Mouse (Mus musculus) olfactory bulb, adult 2 months (tissue): ENCODE measurements around the gene Sh3rf3. TPM values are rescaled to one million over a fixed set of nuclear protein-coding genes. Genes with fewer than 3 reads are reported as not detected.

Source experiments
- H3K27ac ChIP-seq: fragments of 200-500 bp; 2 replicates; pipeline ENCODE4 v1.5.1; 2012; ENCODE audit warnings: low read depth, low read length; ENCODE audit not compliant: insufficient read depth
- H3K4me1 ChIP-seq: fragments of 200-500 bp; 2 replicates; pipeline ENCODE4 v1.6.1; 2012; ENCODE audit warnings: low read length; ENCODE audit not compliant: control insufficient read depth, insufficient read depth
- H3K4me3 ChIP-seq: fragments of 200-500 bp; 2 replicates; pipeline ENCODE4 v1.5.1; 2012; ENCODE audit warnings: mild to moderate bottlenecking, low read depth, low read length, moderate library complexity; ENCODE audit not compliant: insufficient read depth
- CTCF ChIP-seq: fragments of 200-500 bp; IDR thresholded peaks from 2 replicates; pipeline ENCODE4 v1.5.1; 2012; ENCODE audit warnings: low read depth, mild to moderate bottlenecking, low read length, moderate library complexity; ENCODE audit not compliant: insufficient read depth
- POLR2A ChIP-seq: fragments of 200-500 bp; IDR thresholded peaks from 2 replicates; pipeline ENCODE4 v1.6.1; 2012; ENCODE audit warnings: mild to moderate bottlenecking, low read depth, low read length, moderate library complexity; ENCODE audit not compliant: insufficient read depth
- WGBS: fragments of 180-500 bp; shearing (Covaris S2); methylation state at CpG from one replicate; pipeline ENCODE4 v1.1.7; 2018; 5-methylcytosine and 5-hydroxymethylcytosine counted together
- polyA plus RNA-seq: library from polyadenylated mRNA; stranded (reverse); fragments of >200 nt; gene quantifications from 2 replicates; pipeline ENCODE4 v1.2.4, GENCODE M21; 2012; ENCODE audit warnings: low replicate concordance; ENCODE audit not compliant: missing spikeins, insufficient read depth, insufficient read length

The Sh3rf3 gene
- polyA plus RNA-seq, 1 experiment, result not detected

DNA sequence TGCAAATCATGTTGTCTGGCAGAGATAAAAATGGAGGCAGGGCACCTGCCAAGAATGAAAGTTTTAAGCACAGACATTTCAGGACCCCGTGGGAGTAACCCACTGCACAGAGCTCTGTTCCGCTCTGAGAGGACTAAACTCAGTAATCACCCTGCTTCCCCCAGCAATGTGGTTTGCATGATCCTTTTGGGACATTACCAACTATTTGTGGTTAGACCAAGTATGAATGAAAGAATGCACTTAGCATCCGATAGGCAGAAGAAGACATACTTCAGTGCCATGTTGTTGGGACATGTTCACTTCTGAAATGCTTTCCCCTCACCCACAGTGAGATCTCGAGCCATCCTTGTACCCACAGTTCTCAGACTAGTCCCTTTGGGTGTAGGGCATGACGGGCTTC lies 24.3 kb downstream of the Sh3rf3 start:
- no peak overlapping the region for H3K27ac ChIP-seq
- no peak for TF ChIP-seq POLR2A
- no peak for TF ChIP-seq CTCF
- no peak overlapping the region for H3K4me3 ChIP-seq
- H3K4me1 ChIP-seq, result no peaks in the 10 kb centered on the region
- WGBS, result 91% methylated on average over 5 of the region's 5 CpGs

DNA sequence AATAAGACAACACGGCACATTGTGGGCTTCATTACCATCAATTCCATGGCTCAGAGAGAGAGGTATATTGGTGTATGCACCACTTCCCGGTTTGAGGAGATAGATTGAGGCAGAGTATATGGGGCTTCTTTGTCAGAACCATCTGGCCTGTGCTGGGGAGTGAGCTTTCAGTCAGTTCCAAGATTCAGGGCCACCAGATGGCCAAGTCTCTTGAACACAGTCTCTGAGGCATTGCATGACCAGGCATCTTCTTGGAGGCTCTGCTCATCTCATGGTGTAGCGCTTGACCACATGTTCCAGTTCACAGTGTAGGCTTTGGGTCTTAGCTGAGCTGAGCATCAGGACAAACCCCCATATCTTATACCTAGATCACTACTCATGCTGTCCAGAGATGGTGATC lies 28.8 kb downstream of the Sh3rf3 start:
- no peaks in the 10 kb centered on the region for H3K4me1 ChIP-seq
- H3K27ac ChIP-seq, result no peak overlapping the region
- TF ChIP-seq CTCF (no peak), POLR2A (no peak)
- 92% methylated on average over 3 of the region's 3 CpGs for WGBS
- no peak overlapping the region for H3K4me3 ChIP-seq

DNA sequence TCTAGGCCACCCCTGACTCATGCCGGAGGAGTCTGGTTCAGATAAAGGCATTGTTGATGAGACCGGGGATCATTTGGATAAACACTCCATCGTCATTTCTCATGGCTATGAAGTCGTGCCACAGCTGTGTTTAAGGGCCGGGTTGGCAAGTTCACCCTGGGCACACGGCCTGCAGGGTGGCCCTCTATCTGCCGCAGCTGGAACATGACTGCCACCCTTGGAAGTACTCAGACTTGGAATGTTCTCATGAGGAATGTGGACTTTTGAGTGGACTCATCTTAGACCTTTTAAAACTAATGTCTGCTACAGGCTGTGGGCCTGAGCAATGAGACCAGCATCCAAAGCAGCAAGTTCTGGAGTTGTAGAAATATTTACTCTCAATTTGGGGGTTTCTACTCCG lies 29.9 kb downstream of the Sh3rf3 start:
- Histone ChIP-seq H3K4me3 (no peak overlapping the region), H3K4me1 (no peaks in the 10 kb centered on the region), H3K27ac (no peak overlapping the region)
- WGBS, result 80% methylated on average over 8 of the region's 8 CpGs
- no peak for TF ChIP-seq POLR2A
- no peak for TF ChIP-seq CTCF

DNA sequence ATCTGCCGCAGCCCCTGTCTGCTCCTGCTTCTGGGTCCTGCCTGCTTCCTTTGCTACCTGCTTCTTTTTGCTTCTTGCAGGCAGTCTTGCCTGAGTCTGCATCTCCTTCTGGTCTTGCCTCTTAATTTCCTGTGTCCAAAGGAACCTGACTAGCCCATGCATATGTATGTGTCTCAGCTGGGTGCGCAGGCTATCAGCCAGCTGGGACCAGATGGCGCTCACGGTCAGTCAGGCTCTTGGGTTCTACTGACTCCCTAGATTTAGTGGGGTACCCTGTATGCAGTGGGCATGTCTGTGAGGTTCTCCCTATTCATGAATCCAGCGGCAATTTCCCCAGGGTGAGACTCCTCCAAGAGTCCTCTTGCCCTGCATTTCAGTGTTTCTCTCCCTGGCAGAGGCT lies 35.0 kb downstream of the Sh3rf3 start:
- TF ChIP-seq CTCF (no peak), POLR2A (no peak)
- WGBS, result 63% methylated on average over 5 of the region's 5 CpGs
- Histone ChIP-seq H3K4me3 (no peak overlapping the region), H3K27ac (no peak overlapping the region), H3K4me1 (no peaks in the 10 kb centered on the region)

DNA sequence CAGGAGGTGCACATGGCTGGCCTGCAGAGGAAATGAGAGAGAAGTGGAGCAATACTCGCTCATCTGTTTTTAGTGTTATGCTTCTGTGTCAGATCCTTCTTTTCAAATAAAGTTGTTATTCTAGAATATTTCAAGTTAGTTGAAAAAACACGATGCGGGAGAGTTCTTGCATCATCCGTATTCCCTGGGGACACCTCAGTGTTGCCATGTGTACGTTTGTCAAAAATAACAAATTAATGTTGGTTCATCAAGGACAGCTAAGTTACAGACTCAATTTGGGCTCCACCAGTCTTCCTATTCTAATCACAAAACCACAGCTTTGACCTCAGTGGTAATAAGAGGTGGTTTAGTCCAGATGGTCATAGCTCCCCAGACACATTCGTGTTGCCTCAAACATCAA lies 35.4 kb downstream of the Sh3rf3 start:
- H3K27ac ChIP-seq, result no peak overlapping the region
- WGBS, result 86% methylated on average over 6 of the region's 6 CpGs
- H3K4me3 ChIP-seq, result no peak overlapping the region
- TF ChIP-seq CTCF (no peak), POLR2A (no peak)
- no peaks in the 10 kb centered on the region for H3K4me1 ChIP-seq

DNA sequence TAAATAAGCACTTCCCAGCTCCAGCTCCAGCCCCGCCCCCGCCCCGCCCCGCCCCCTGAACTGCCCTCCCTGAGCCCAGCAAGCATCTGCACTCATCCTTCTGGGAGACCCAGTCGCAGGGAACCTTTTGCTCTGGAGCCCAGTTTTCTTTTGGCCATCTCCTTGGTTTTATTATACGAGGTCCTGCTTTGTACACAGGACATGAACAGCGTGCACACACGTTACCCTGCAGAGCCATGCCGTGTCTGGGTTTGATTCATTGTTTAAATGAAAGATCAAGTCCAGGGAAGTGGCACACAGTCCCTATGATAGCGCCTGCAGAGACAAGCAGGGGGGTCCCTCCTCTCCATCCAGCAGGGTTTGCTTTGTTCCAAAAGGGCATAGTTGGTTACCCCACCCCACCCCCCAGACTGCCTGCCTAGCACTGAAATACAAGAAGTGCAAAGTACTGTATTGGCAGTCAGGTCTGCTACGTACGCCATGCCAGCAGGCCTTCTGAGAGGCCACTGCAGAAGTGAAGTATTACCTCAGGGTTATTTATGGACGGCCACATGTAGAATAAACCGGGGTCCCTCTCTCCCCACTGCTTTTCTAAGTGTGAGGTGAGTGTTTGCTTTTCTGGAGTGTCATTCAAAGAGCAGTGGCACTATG lies 41.5 kb downstream of the Sh3rf3 start:
- no peaks in the 10 kb centered on the region for H3K4me1 ChIP-seq
- H3K27ac ChIP-seq, result no peak overlapping the region
- no peak overlapping the region for H3K4me3 ChIP-seq
- WGBS, result 38% methylated on average over 14 of the region's 14 CpGs
- TF ChIP-seq CTCF, result no peak
- no peak for TF ChIP-seq POLR2A

DNA sequence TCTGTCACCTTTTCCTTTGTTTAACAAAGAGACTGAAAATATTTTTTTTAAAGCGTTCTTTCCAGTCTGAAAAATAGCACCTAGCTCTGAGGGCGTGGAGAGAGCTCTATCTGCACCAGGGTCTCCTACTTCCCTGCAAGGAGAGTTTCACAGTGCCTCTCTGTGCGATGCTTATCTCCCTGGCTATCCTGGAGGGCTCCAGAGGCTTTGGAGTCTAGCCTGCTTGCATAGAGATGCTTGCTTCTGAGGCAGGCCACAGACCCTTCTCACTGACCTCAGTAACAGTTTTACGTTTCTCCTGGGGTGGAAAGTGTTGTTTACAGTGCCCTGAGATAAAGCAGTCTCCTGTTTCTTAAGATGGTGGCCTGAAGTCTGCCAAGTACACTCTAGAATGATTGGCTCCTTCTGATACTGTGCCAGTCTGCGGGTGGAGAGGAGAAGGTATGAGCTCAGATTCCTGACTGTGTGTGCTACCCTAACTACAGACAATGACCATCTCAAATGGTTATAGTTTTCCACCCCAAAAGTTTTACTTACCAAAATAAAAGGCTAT lies 42.1 kb downstream of the Sh3rf3 start:
- no peak overlapping the region for H3K4me3 ChIP-seq
- H3K4me1 ChIP-seq, result no peaks in the 10 kb centered on the region
- no peak for TF ChIP-seq CTCF
- TF ChIP-seq POLR2A, result no peak
- no peak overlapping the region for H3K27ac ChIP-seq
- 74% methylated on average over 5 of the region's 5 CpGs for WGBS

DNA sequence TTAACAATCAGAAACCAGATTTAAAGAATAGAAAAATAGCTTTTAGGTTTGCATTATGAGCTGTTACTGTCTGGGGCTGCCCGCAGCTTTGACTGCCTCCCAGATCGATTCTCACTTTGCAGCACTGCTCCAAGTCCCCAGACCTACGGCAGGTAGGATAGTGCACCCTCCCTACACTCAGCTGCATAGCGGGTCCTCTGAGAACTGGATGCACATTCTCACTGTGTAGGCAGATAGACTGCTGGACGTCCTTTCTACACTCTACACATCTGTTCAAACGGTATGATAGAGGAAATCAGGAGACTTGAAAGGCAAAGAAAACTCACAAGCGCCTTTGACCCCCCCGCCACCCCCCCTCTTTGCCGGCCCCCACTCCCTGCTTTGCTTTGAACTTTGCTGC lies 42.7 kb downstream of the Sh3rf3 start:
- WGBS, result 70% methylated on average over 9 of the region's 9 CpGs
- TF ChIP-seq CTCF, result no peak
- TF ChIP-seq POLR2A, result no peak
- Histone ChIP-seq H3K4me1 (no peaks in the 10 kb centered on the region), H3K27ac (no peak overlapping the region), H3K4me3 (no peak overlapping the region)

DNA sequence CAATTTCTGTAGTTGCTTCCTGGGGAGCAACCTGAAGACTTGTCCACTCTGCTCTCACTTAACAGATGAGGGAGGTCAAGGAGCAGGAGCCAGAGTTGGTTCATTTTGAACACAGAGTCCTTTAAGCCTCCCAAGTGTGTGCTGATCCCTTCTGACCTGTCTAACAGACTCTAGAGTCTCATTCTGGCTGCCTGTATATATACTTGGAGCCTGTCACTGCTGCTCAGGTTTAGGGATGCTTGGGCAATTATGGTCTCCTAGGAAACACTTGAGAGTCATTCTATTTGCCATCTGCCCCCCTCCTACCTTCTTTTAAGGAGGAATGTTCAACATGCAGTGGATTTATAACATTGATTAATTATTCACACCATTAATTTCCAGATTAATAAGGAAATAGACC lies 43.6 kb downstream of the Sh3rf3 start:
- no peak for TF ChIP-seq POLR2A
- TF ChIP-seq CTCF, result no peak
- Histone ChIP-seq H3K4me3 (no peak overlapping the region), H3K4me1 (no peaks in the 10 kb centered on the region), H3K27ac (no peak overlapping the region)

DNA sequence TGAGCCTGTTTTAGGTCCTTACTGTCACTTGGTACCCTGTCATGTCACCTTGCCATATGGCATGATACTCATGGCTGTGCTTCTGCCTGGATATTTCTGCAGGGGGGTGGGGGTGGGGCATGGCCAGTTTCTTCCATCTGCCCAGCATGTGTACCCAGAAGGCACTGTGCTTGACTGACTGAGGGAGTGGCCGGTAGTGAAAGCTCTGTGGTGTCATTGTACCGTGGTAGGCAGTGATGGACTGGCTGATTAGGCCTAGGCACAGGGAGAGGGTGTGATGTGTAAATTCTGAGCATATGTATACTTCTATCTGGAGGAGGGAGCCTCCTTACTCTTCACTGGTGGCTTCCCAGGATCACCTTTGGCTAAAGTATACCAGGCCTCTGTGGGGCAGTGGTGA lies 51.6 kb downstream of the Sh3rf3 start:
- Histone ChIP-seq H3K27ac (no peak overlapping the region), H3K4me1 (no peaks in the 10 kb centered on the region), H3K4me3 (no peak overlapping the region)
- TF ChIP-seq POLR2A (no peak), CTCF (no peak)
- WGBS, result 80% methylated on average over 2 of the region's 2 CpGs
